9 mouse cellular contexts compared by ENCODE assay signal in the genomic region with DNA sequence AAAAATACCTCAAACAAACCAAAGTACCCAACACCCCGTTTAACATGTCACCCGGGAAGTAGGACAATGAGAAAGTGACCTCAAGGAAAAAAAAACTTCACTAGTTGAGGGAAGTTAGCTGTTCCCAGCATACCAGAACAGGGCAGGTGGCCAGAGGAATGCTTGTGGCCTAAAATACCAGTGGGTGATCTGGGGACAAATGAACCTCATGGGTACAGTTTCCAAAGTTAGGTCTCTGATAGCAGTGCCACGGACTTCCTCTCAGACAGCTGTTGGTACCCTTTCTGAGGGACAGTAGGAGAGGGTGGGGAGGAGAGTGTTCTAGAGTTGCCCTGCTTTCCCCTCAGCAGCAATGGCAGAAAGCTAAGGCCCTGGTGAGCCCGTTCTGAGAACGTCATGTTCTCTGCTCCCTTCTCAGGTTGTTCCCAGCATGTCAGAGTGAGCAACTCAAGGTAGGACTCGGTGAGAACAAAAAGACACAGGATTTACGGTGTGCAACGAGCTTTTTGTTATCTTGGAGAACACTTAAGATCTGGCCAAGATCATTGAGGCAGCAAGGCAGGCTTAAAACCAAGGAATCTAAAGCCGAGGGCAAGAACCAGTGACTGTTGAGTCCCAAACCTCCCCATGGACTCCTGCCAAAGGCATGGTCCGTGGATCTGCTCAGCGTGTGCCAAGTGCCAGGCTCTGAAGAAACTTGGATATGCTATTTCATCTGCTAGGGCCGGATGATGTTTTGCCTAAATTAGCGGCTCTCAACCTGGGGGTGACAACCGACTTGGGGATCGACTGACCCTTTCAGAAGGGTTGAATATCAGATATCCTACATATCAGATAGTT.
A peak's percentile ranks its signal among the peaks of the same experiment; 100 is the strongest.
DNase-seq lines count a peak whose midpoint lies in the region.
"Had no signal": no experiment of that assay in that cellular context is flagged by ENCODE, and none has a peak within 500 bp of the region (broad histone marks: within the 10 kb centered on the region; RNA-seq: fewer than 3 reads in every experiment).

No protein-coding gene starts in this region.

- peak; percentile 16 for DNase-seq in testis, postnatal 14 days (ENCODE audit: low spot score)
- no peak for DNase-seq in testis, postnatal 10 days (ENCODE audit: low spot score)
- peak; percentile 81 for DNase-seq in gonadal fat pad, adult 2 months (ENCODE audit: low read depth)
- peak; percentile 49 for DNase-seq in kidney, postnatal 10 days
- no peak for DNase-seq in T-cell, adult 2 months (ENCODE audit: low spot score)
- DNase-seq in urinary bladder, postnatal 14 days (ENCODE audit: low spot score), result no peak
- DNase-seq in right cerebral cortex, postnatal 25 days, result no peak
- DNase-seq: layer of hippocampus, postnatal 36 days; liver, embryonic 13.5 days had no signal

Comparison
In these comparisons a context has a peak if more than half of its experiments do, and no peak if none do; other contexts are left out.
1. DNase-seq: peak in testis, postnatal 14 days (single experiment), gonadal fat pad, adult 2 months (single experiment) and kidney, postnatal 10 days (single experiment); none in testis, postnatal 10 days (single experiment), T-cell, adult 2 months (single experiment), urinary bladder, postnatal 14 days (single experiment) and right cerebral cortex, postnatal 25 days (single experiment).